Mouse (Mus musculus): ENCODE results near the gene Cdh18. TPM values are rescaled to one million over a fixed set of nuclear protein-coding genes. Genes with fewer than 3 reads are reported as not detected.
"Not testable (repeated sequence)": the region's sequence is repeated elsewhere in the genome, so short reads cannot be mapped to it uniquely, and the experiment has no call there.

Gene Cdh18
- polyA plus RNA-seq, 1 experiment from 2014 or later: 14.6 TPM

- no peak for ATAC-seq (ENCODE audit: low FRiP score)
- WGBS: 74% methylated on average over 2 of the region's 2 CpGs
- Histone ChIP-seq H3K9ac (replicated peaks) (no peak overlapping the region), H3K27ac (replicated peaks) (no peak overlapping the region), H3K4me1 (no peaks in the 10 kb centered on the region), H3K4me3 (replicated peaks) (no peak overlapping the region), H3K36me3 (no peaks in the 10 kb centered on the region), H3K27me3 (replicated peaks) (no peaks in the 10 kb centered on the region), H3K9me3 (replicated peaks) (no peaks in the 10 kb centered on the region), H3K4me2 (no peak overlapping the region)
Observed at GRCm38 (mm10) chr15:23087535-23087934, 538.7 kb downstream of the Cdh18 start.

GRCm38 (mm10) chr15:23096601-23097000 is 547.8 kb downstream of the Cdh18 start:
- Histone ChIP-seq H3K4me1 (no peaks in the 10 kb centered on the region), H3K9me3 (replicated peaks) (no peaks in the 10 kb centered on the region), H3K36me3 (no peaks in the 10 kb centered on the region), H3K9ac (replicated peaks) (no peak overlapping the region), H3K27me3 (replicated peaks) (no peaks in the 10 kb centered on the region), H3K27ac (replicated peaks) (no peak overlapping the region), H3K4me2 (no peak overlapping the region), H3K4me3 (replicated peaks) (no peak overlapping the region)
- ATAC-seq (ENCODE audit: low FRiP score): no peak
- WGBS: 76% methylated on average over 5 of the region's 5 CpGs

- WGBS: 37% methylated on average over 5 of the region's 5 CpGs
- H3K4me2 ChIP-seq: no peak overlapping the region
- H3K9ac ChIP-seq (replicated peaks): no peak overlapping the region
- H3K4me3 ChIP-seq (replicated peaks): no peak overlapping the region
- H3K4me1 ChIP-seq: no peaks in the 10 kb centered on the region
- H3K27me3 ChIP-seq (replicated peaks): no peaks in the 10 kb centered on the region
- H3K9me3 ChIP-seq (replicated peaks): no peaks in the 10 kb centered on the region
- H3K36me3 ChIP-seq: no peaks in the 10 kb centered on the region
- H3K27ac ChIP-seq (replicated peaks): no peak overlapping the region
- no peak for ATAC-seq (ENCODE audit: low FRiP score)
Observed at GRCm38 (mm10) chr15:23104668-23105380, 556.0 kb downstream of the Cdh18 start.

- peak; percentile 84 for ATAC-seq (ENCODE audit: low FRiP score)
- 38% methylated on average over 6 of the region's 6 CpGs for WGBS
- Histone ChIP-seq H3K27ac (replicated peaks) (no peak overlapping the region), H3K4me1 (peaks cover 6% of the 10 kb centered on the region; the same call in 1 of the 2 replicates), H3K9ac (replicated peaks) (no peak overlapping the region), H3K36me3 (no peaks in the 10 kb centered on the region), H3K4me2 (no peak overlapping the region), H3K9me3 (replicated peaks) (no peaks in the 10 kb centered on the region), H3K27me3 (replicated peaks) (no peaks in the 10 kb centered on the region), H3K4me3 (replicated peaks) (no peak overlapping the region)
Observed at GRCm38 (mm10) chr15:23134950-23135715, 586.3 kb downstream of the Cdh18 start.

- no peak overlapping the region for H3K4me2 ChIP-seq
- no peak overlapping the region for H3K9ac ChIP-seq (replicated peaks)
- H3K4me1 ChIP-seq: peaks cover 6% of the 10 kb centered on the region; the same call in 1 of the 2 replicates
- H3K4me3 ChIP-seq (replicated peaks): no peak overlapping the region
- ATAC-seq (ENCODE audit: low FRiP score): no peak
- H3K27ac ChIP-seq (replicated peaks): no peak overlapping the region
- no peaks in the 10 kb centered on the region for H3K27me3 ChIP-seq (replicated peaks)
- no peaks in the 10 kb centered on the region for H3K9me3 ChIP-seq (replicated peaks)
- H3K36me3 ChIP-seq: no peaks in the 10 kb centered on the region
- WGBS: 79% methylated on average over 3 of the region's 3 CpGs
Observed at GRCm38 (mm10) chr15:23136971-23137370, 588.1 kb downstream of the Cdh18 start.

GRCm38 (mm10) chr15:23142907-23143306 is 594.1 kb downstream of the Cdh18 start:
- not testable (repeated sequence) for H3K4me2 ChIP-seq; H3K36me3 ChIP-seq; H3K9me3 ChIP-seq (replicated peaks); H3K27me3 ChIP-seq (replicated peaks); ATAC-seq (ENCODE audit: low FRiP score); H3K9ac ChIP-seq (replicated peaks); H3K27ac ChIP-seq (replicated peaks); H3K4me1 ChIP-seq; H3K4me3 ChIP-seq (replicated peaks)
- 17% methylated on average over 1 of the region's 1 CpGs for WGBS

- H3K9ac ChIP-seq (replicated peaks): no peak overlapping the region
- H3K27me3 ChIP-seq (replicated peaks): no peaks in the 10 kb centered on the region
- no peak overlapping the region for H3K4me3 ChIP-seq (replicated peaks)
- 95% methylated on average over 2 of the region's 2 CpGs for WGBS
- H3K36me3 ChIP-seq: no peaks in the 10 kb centered on the region
- ATAC-seq (ENCODE audit: low FRiP score): no peak
- H3K9me3 ChIP-seq (replicated peaks): no peaks in the 10 kb centered on the region
- no peaks in the 10 kb centered on the region for H3K4me1 ChIP-seq
- no peak overlapping the region for H3K27ac ChIP-seq (replicated peaks)
- H3K4me2 ChIP-seq: no peak overlapping the region
Observed at GRCm38 (mm10) chr15:23155883-23156282, 607.1 kb downstream of the Cdh18 start.

GRCm38 (mm10) chr15:23164869-23165268 is 616.0 kb downstream of the Cdh18 start:
- Histone ChIP-seq H3K4me2 (no peak overlapping the region), H3K9ac (replicated peaks) (no peak overlapping the region), H3K27ac (replicated peaks) (no peak overlapping the region), H3K4me1 (no peaks in the 10 kb centered on the region), H3K9me3 (replicated peaks) (no peaks in the 10 kb centered on the region), H3K4me3 (replicated peaks) (no peak overlapping the region), H3K36me3 (no peaks in the 10 kb centered on the region), H3K27me3 (replicated peaks) (no peaks in the 10 kb centered on the region)
- ATAC-seq (ENCODE audit: low FRiP score): no peak
- 87% methylated on average over 4 of the region's 4 CpGs for WGBS

GRCm38 (mm10) chr15:23174623-23175022 is 625.8 kb downstream of the Cdh18 start:
- H3K4me2 ChIP-seq: no peak overlapping the region
- H3K9me3 ChIP-seq (replicated peaks): no peaks in the 10 kb centered on the region
- no peaks in the 10 kb centered on the region for H3K4me1 ChIP-seq
- H3K4me3 ChIP-seq (replicated peaks): no peak overlapping the region
- 44% methylated on average over 5 of the region's 5 CpGs for WGBS
- H3K36me3 ChIP-seq: no peaks in the 10 kb centered on the region
- H3K27me3 ChIP-seq (replicated peaks): no peaks in the 10 kb centered on the region
- no peak overlapping the region for H3K9ac ChIP-seq (replicated peaks)
- ATAC-seq (ENCODE audit: low FRiP score): no peak
- H3K27ac ChIP-seq (replicated peaks): no peak overlapping the region

- ATAC-seq (ENCODE audit: low FRiP score): no peak
- no peaks in the 10 kb centered on the region for H3K4me1 ChIP-seq
- H3K36me3 ChIP-seq: no peaks in the 10 kb centered on the region
- no peaks in the 10 kb centered on the region for H3K9me3 ChIP-seq (replicated peaks)
- no peak overlapping the region for H3K4me3 ChIP-seq (replicated peaks)
- no peak overlapping the region for H3K4me2 ChIP-seq
- H3K27me3 ChIP-seq (replicated peaks): no peaks in the 10 kb centered on the region
- H3K27ac ChIP-seq (replicated peaks): no peak overlapping the region
- WGBS: 94% methylated on average over 3 of the region's 3 CpGs
- H3K9ac ChIP-seq (replicated peaks): no peak overlapping the region
Observed at GRCm38 (mm10) chr15:23212068-23212467, 663.2 kb downstream of the Cdh18 start.

GRCm38 (mm10) chr15:23230616-23231015 is 681.8 kb downstream of the Cdh18 start:
- no peak overlapping the region for H3K4me3 ChIP-seq (replicated peaks)
- H3K4me2 ChIP-seq: no peak overlapping the region
- WGBS: 80% methylated on average over 2 of the region's 2 CpGs
- H3K36me3 ChIP-seq: no peaks in the 10 kb centered on the region
- H3K27ac ChIP-seq (replicated peaks): no peak overlapping the region
- H3K27me3 ChIP-seq (replicated peaks): no peaks in the 10 kb centered on the region
- ATAC-seq (ENCODE audit: low FRiP score): no peak
- no peaks in the 10 kb centered on the region for H3K4me1 ChIP-seq
- no peak overlapping the region for H3K9ac ChIP-seq (replicated peaks)
- no peaks in the 10 kb centered on the region for H3K9me3 ChIP-seq (replicated peaks)

GRCm38 (mm10) chr15:23257751-23258440 is 709.1 kb downstream of the Cdh18 start:
- no peak overlapping the region for H3K4me2 ChIP-seq
- 62% methylated on average over 5 of the region's 5 CpGs for WGBS
- H3K9ac ChIP-seq (replicated peaks): no peak overlapping the region
- ATAC-seq (ENCODE audit: low FRiP score): no peak
- no peaks in the 10 kb centered on the region for H3K4me1 ChIP-seq
- no peak overlapping the region for H3K4me3 ChIP-seq (replicated peaks)
- H3K27me3 ChIP-seq (replicated peaks): no peaks in the 10 kb centered on the region
- no peaks in the 10 kb centered on the region for H3K36me3 ChIP-seq
- no peak overlapping the region for H3K27ac ChIP-seq (replicated peaks)
- H3K9me3 ChIP-seq (replicated peaks): no peaks in the 10 kb centered on the region
